Mouse (Mus musculus): ENCODE measurements around the gene Hoxc6.

Hoxc6 gene

GRCm38 (mm10) chr15:102991782-102992181, 6.3 kb upstream of the Hoxc6 start:
- no peak for DNase-seq

- no peak for DNase-seq
These were observed 5.9 kb upstream of the Hoxc6 start for GRCm38 (mm10) chr15:102992206-102992605.

GRCm38 (mm10) chr15:102992863-102993262, 5.2 kb upstream of the Hoxc6 start:
- DNase-seq, result no peak

- no peak for DNase-seq
These were observed 1.5 kb upstream of the Hoxc6 start for GRCm38 (mm10) chr15:102996548-102996947.

GRCm38 (mm10) chr15:102997431-102997830, 626 bp upstream of the Hoxc6 start:
- DNase-seq, result no peak

- DNase-seq, result no peak
These were observed 638 bp downstream of the Hoxc6 start for GRCm38 (mm10) chr15:102998608-102999182.

- DNase-seq, result peak; percentile 94
These were observed 1.2 kb downstream of the Hoxc6 start for GRCm38 (mm10) chr15:102999183-102999831.

- no peak for DNase-seq
These were observed 1.9 kb downstream of the Hoxc6 start for GRCm38 (mm10) chr15:102999955-103000354.

- no peak for DNase-seq
These were observed 2.4 kb downstream of the Hoxc6 start for GRCm38 (mm10) chr15:103000501-103000901.

- no peak for DNase-seq
These were observed 3.3 kb downstream of the Hoxc6 start for GRCm38 (mm10) chr15:103001370-103001769.

GRCm38 (mm10) chr15:103002156-103002555, 4.1 kb downstream of the Hoxc6 start:
- no peak for DNase-seq

- DNase-seq, result no peak
These were observed 4.9 kb downstream of the Hoxc6 start for GRCm38 (mm10) chr15:103002821-103003448.

- DNase-seq, result no peak
These were observed 7.3 kb downstream of the Hoxc6 start for GRCm38 (mm10) chr15:103005308-103005707.

GRCm38 (mm10) chr15:103005797-103006196, 7.7 kb downstream of the Hoxc6 start:
- DNase-seq, result no peak

- DNase-seq, result no peak
These were observed 8.3 kb downstream of the Hoxc6 start for GRCm38 (mm10) chr15:103006326-103006725.

- DNase-seq, result no peak
These were observed 11.4 kb downstream of the Hoxc6 start for GRCm38 (mm10) chr15:103009265-103010111.

- DNase-seq, result no peak
These were observed 12.2 kb downstream of the Hoxc6 start for GRCm38 (mm10) chr15:103010112-103010846.

GRCm38 (mm10) chr15:103010847-103011555, 12.9 kb downstream of the Hoxc6 start:
- DNase-seq, result no peak

GRCm38 (mm10) chr15:103011928-103012486, 13.9 kb downstream of the Hoxc6 start:
- no peak for DNase-seq

- DNase-seq, result no peak
These were observed 15.4 kb downstream of the Hoxc6 start for GRCm38 (mm10) chr15:103013238-103013984.
